Mouse (Mus musculus) E14TG2a.4 (cell line): ENCODE results near the gene Ei24.

Source experiments
- CTCF ChIP-seq: conservative IDR thresholded peaks from 2 replicates; pipeline ENCODE4 v1.5.1; 2014; ENCODE audit warnings: low read length
- NANOG ChIP-seq: IDR thresholded peaks from 2 replicates; pipeline ENCODE4 v1.6.1; 2014; ENCODE audit warnings: borderline replicate concordance, low read length, mixed read lengths

- TF ChIP-seq CTCF: no peak
- TF ChIP-seq NANOG: no peak
Observed at GRCm38 (mm10) chr9:36805256-36805975, 8.2 kb upstream of the Ei24 start.
